Comparison of ENCODE assay signal across 19 mouse cellular contexts in the genomic region with DNA sequence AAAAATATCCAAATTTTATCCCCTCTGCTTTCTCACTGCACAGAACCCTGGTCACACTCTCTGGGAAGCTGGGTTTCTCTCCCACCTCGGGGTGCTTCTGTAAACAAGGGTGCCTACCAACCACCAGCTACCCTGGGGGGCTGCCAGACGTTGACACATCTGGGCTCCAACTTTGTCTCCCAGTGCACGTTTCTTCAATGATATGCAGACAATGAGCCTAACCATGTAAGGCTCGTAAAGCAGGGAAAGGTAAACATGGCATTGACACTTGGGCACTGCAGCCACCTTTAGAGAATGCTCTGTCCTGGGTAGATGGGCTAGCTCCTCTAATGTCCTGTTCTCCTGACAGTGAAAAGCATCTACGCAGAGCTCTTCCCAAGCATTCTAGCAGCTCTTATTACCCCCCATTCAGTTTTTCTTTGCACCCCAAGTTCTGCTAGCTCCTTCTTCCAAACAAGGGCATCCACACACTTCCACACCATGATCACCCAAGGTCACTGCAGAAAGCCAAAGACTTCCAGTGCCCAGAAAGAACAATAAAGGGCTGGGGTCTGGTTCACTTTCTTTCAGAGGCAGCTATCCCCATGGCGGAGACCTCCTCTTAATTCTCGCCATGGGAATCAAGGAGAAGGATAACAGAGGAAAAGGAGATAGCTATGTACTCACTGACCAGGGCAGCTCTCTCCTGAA. TPM values are rescaled to one million over a fixed set of nuclear protein-coding genes. Genes with fewer than 3 reads are reported as not detected.
A peak's percentile ranks its signal among the peaks of the same experiment; 100 is the strongest.
DNase-seq lines count a peak whose midpoint lies in the region; ATAC-seq and TF ChIP-seq lines count a peak whose summit lies in the region.
"Had no signal": no experiment of that assay in that cellular context is flagged by ENCODE, and none has a peak within 500 bp of the region (broad histone marks: within the 10 kb centered on the region; RNA-seq: fewer than 3 reads in every experiment).

No protein-coding gene starts in this region.

- DNase-seq in forebrain, embryonic 10.5 days (ENCODE audit: extremely low spot score, low spot score), result peak; percentile 18
- DNase-seq in G1E (ENCODE audit: low spot score), result no peak
- no peak for DNase-seq in right cerebral cortex, postnatal 36 days (ENCODE audit: low spot score in 2 of 2)
- no peak for DNase-seq in right cerebral cortex, postnatal 14 days
- no peak for DNase-seq in layer of hippocampus, postnatal 36 days
- DNase-seq: cerebellum, postnatal 10 days; lung, adult 18-20 months; lung, postnatal 4 days; right cerebral cortex, postnatal 25 days had no signal

- H3K9ac ChIP-seq in forebrain, embryonic 12.5 days, result no peak overlapping the region
- peak overlapping the region; percentile 46; the same call in 1 of the 2 replicates for H3K9ac ChIP-seq in hindbrain, embryonic 13.5 days
- H3K9ac ChIP-seq in midbrain, embryonic 12.5 days (replicated peaks), result peak overlapping the region; percentile 57
- H3K9ac ChIP-seq: heart, embryonic 15.5 days; intestine, embryonic 15.5 days; limb, embryonic 15.5 days had no signal

- WGBS in forebrain, embryonic 10.5 days, result 3% methylated on average over 7 of the region's 7 CpGs
- WGBS in forebrain, embryonic 12.5 days, result 4% methylated on average over 7 of the region's 7 CpGs
- 2% methylated on average over 7 of the region's 7 CpGs for whole genome bisulfite sequencing in hindbrain, embryonic 13.5 days
- 5% methylated on average over 7 of the region's 7 CpGs for WGBS in midbrain, embryonic 12.5 days

- H3K4me1 ChIP-seq in forebrain, embryonic 10.5 days, result peaks cover 45% of the 10 kb centered on the region
- H3K4me1 ChIP-seq in forebrain, embryonic 12.5 days, result peaks cover 25% of the 10 kb centered on the region
- H3K4me1 ChIP-seq in G1E (ENCODE audit: insufficient read depth, low read depth, low read length), result peaks cover 74% of the 10 kb centered on the region
- H3K4me1 ChIP-seq in hindbrain, embryonic 13.5 days (replicated peaks), result peaks cover 20% of the 10 kb centered on the region
- H3K4me1 ChIP-seq in midbrain, embryonic 12.5 days, result peaks cover 21% of the 10 kb centered on the region

- H3K27ac ChIP-seq in forebrain, embryonic 10.5 days, result no peak overlapping the region
- no peak overlapping the region for H3K27ac ChIP-seq in forebrain, embryonic 12.5 days
- H3K27ac ChIP-seq in hindbrain, embryonic 13.5 days, result peak overlapping the region; percentile 24
- H3K27ac ChIP-seq in midbrain, embryonic 12.5 days (replicated peaks), result peak overlapping the region; percentile 60
- H3K27ac ChIP-seq: heart, embryonic 15.5 days; intestine, embryonic 15.5 days; layer of hippocampus, adult 2 months; limb, embryonic 15.5 days had no signal

- peaks cover 98% of the 10 kb centered on the region for H3K27me3 ChIP-seq in forebrain, embryonic 10.5 days (ENCODE audit: poor library complexity, severe bottlenecking)
- peaks cover 95% of the 10 kb centered on the region for H3K27me3 ChIP-seq in forebrain, embryonic 12.5 days
- H3K27me3 ChIP-seq in G1E (ENCODE audit: insufficient read depth, low read length), result peaks cover 31% of the 10 kb centered on the region
- H3K27me3 ChIP-seq in hindbrain, embryonic 13.5 days, result peaks cover 92% of the 10 kb centered on the region
- H3K27me3 ChIP-seq in midbrain, embryonic 12.5 days, result peaks cover 97% of the 10 kb centered on the region
- H3K27me3 ChIP-seq: CH12.LX had no signal

- H3K36me3 ChIP-seq in forebrain, embryonic 10.5 days (replicated peaks), result no peaks in the 10 kb centered on the region
- H3K36me3 ChIP-seq in forebrain, embryonic 12.5 days (replicated peaks), result no peaks in the 10 kb centered on the region
- H3K36me3 ChIP-seq in G1E (replicated peaks), result peaks cover 37% of the 10 kb centered on the region
- no peaks in the 10 kb centered on the region for H3K36me3 ChIP-seq in hindbrain, embryonic 13.5 days
- H3K36me3 ChIP-seq in midbrain, embryonic 12.5 days, result no peaks in the 10 kb centered on the region
- H3K36me3 ChIP-seq: heart, embryonic 15.5 days; intestine, embryonic 15.5 days; limb, embryonic 15.5 days had no signal

- no peak for ATAC-seq in forebrain, embryonic 12.5 days (ENCODE audit: low FRiP score)
- no peak for ATAC-seq in G1E (ENCODE audit: extremely low read depth, insufficient number of reproducible peaks, low FRiP score, poor library complexity, severe bottlenecking)
- ATAC-seq in hindbrain, embryonic 13.5 days (ENCODE audit: low FRiP score), result no peak
- ATAC-seq in midbrain, embryonic 12.5 days (ENCODE audit: low FRiP score, low read depth), result no peak
- ATAC-seq: intestine, embryonic 15.5 days had no signal

- no peak overlapping the region for H3K4me3 ChIP-seq in forebrain, embryonic 10.5 days
- no peak overlapping the region for H3K4me3 ChIP-seq in forebrain, embryonic 12.5 days (replicated peaks)
- H3K4me3 ChIP-seq in G1E (ENCODE audit: low read depth, low read length), result peak overlapping the region; percentile 67
- peak overlapping the region; percentile 41 for H3K4me3 ChIP-seq in hindbrain, embryonic 13.5 days
- peak overlapping the region; percentile 51 for H3K4me3 ChIP-seq in midbrain, embryonic 12.5 days
- H3K4me3 ChIP-seq: heart, embryonic 15.5 days; intestine, embryonic 15.5 days; layer of hippocampus, adult 2 months; limb, embryonic 15.5 days had no signal

- H3K4me2 ChIP-seq in forebrain, embryonic 12.5 days, result no peak overlapping the region
- H3K4me2 ChIP-seq in hindbrain, embryonic 13.5 days, result peak overlapping the region; percentile 61; the same call in 1 of the 2 replicates
- no peak overlapping the region for H3K4me2 ChIP-seq in midbrain, embryonic 12.5 days (replicated peaks)
- H3K4me2 ChIP-seq: heart, embryonic 15.5 days; intestine, embryonic 15.5 days; limb, embryonic 15.5 days had no signal

- H3K9me3 ChIP-seq in forebrain, embryonic 10.5 days, result no peaks in the 10 kb centered on the region
- no peaks in the 10 kb centered on the region for H3K9me3 ChIP-seq in forebrain, embryonic 12.5 days
- peaks cover 9% of the 10 kb centered on the region for H3K9me3 ChIP-seq in G1E (replicated peaks)
- H3K9me3 ChIP-seq in hindbrain, embryonic 13.5 days, result no peaks in the 10 kb centered on the region
- no peaks in the 10 kb centered on the region for H3K9me3 ChIP-seq in midbrain, embryonic 12.5 days
- H3K9me3 ChIP-seq: heart, embryonic 15.5 days; intestine, embryonic 15.5 days; limb, embryonic 15.5 days had no signal

- TF ChIP-seq CTCF in G1E (IDR thresholded peaks at IDR 0.05; ENCODE audit: low read depth, low read length), result no peak

RNA-seq across cellular contexts. Expression of a gene that starts 2.3 kb away (rescaled TPM):
- polyA plus RNA-seq in forebrain, embryonic 10.5 days (2016; fragmentation: Nextera tagmentation; extraction: Ambion mirVana), result 0.54 TPM in 1 of 2 replicates, not detected in the other
- polyA plus RNA-seq in forebrain, embryonic 12.5 days (2016; fragmentation: Nextera tagmentation; extraction: Ambion mirVana), result 0.50 TPM in 1 of 2 replicates, not detected in the other
- total RNA-seq in G1E (2014; fragmentation: Nextera tagmentation), result 12.2 and 13.6 TPM in 2 replicates
- total RNA-seq in G1E (2017), result 3.9 and 5.0 TPM in 2 replicates
- 2.9 and 4.9 TPM in 2 replicates for polyA plus RNA-seq in G1E (2012)
- 1.4 and 2.7 TPM in 2 replicates for polyA plus RNA-seq in hindbrain, embryonic 13.5 days (2015; fragmentation: Nextera tagmentation; extraction: Ambion mirVana)
- polyA plus RNA-seq in midbrain, embryonic 12.5 days (2016; fragmentation: Nextera tagmentation; extraction: Ambion mirVana), result 3.0 and 3.5 TPM in 2 replicates
- total RNA-seq in layer of hippocampus, postnatal 36 days (2021), result not detected
- total RNA-seq: granulocyte monocyte progenitor cell, adult 5-6 weeks; layer of hippocampus, adult 2 months; left cerebral cortex, postnatal 10 days had no signal
- polyA plus RNA-seq: heart, embryonic 15.5 days; intestine, embryonic 15.5 days; limb, embryonic 15.5 days had no signal

RNA-seq across cellular contexts. Expression of a gene that starts 2.8 kb away (rescaled TPM):
- 4.2 and 7.3 TPM in 2 replicates for polyA plus RNA-seq in forebrain, embryonic 10.5 days (2016; fragmentation: Nextera tagmentation; extraction: Ambion mirVana)
- polyA plus RNA-seq in forebrain, embryonic 12.5 days (2016; fragmentation: Nextera tagmentation; extraction: Ambion mirVana), result 3.2 and 10.9 TPM in 2 replicates
- 13.5 and 19.2 TPM in 2 replicates for total RNA-seq in G1E (2014; fragmentation: Nextera tagmentation)
- total RNA-seq in G1E (2017), result 1.9 TPM in 2 replicates
- 17.8 and 18.4 TPM in 2 replicates for polyA plus RNA-seq in G1E (2012)
- polyA plus RNA-seq in hindbrain, embryonic 13.5 days (2015; fragmentation: Nextera tagmentation; extraction: Ambion mirVana), result 32.3 and 59.4 TPM in 2 replicates
- polyA plus RNA-seq in midbrain, embryonic 12.5 days (2016; fragmentation: Nextera tagmentation; extraction: Ambion mirVana), result 77.4 and 84.2 TPM in 2 replicates
- under 1 TPM in 1 of 2 experiments, not detected in 1; 0.15 TPM for total RNA-seq in layer of hippocampus, postnatal 36 days (2021)
- total RNA-seq: granulocyte monocyte progenitor cell, adult 5-6 weeks; layer of hippocampus, adult 2 months had no signal

RNA-seq across cellular contexts. Expression of a gene that starts 6.0 kb away (rescaled TPM):
- 0.42 and 0.50 TPM in 2 replicates for polyA plus RNA-seq in forebrain, embryonic 10.5 days (2016; fragmentation: Nextera tagmentation; extraction: Ambion mirVana)
- 0.45 TPM in 1 of 2 replicates, not detected in the other for polyA plus RNA-seq in forebrain, embryonic 12.5 days (2016; fragmentation: Nextera tagmentation; extraction: Ambion mirVana)
- total RNA-seq in G1E (2014; fragmentation: Nextera tagmentation) (not detected in 2 replicates), G1E (2017) (not detected in 2 replicates)
- not detected in 2 replicates for polyA plus RNA-seq in G1E (2012)
- polyA plus RNA-seq in hindbrain, embryonic 13.5 days (2015; fragmentation: Nextera tagmentation; extraction: Ambion mirVana), result 1.1 and 2.5 TPM in 2 replicates
- 3.0 and 5.3 TPM in 2 replicates for polyA plus RNA-seq in midbrain, embryonic 12.5 days (2016; fragmentation: Nextera tagmentation; extraction: Ambion mirVana)
- total RNA-seq in layer of hippocampus, postnatal 36 days (2021), result not detected
- total RNA-seq: CH12.LX; granulocyte monocyte progenitor cell, adult 5-6 weeks; layer of hippocampus, adult 2 months; left cerebral cortex, postnatal 10 days had no signal
- polyA plus RNA-seq: intestine, embryonic 15.5 days; limb, embryonic 15.5 days had no signal

Comparison
In these comparisons a context has a peak if more than half of its experiments do, and no peak if none do; other contexts are left out.
1. H3K27ac ChIP-seq: peak in hindbrain, embryonic 13.5 days (single experiment) and midbrain, embryonic 12.5 days (single experiment); none in forebrain, embryonic 10.5 days (single experiment) and forebrain, embryonic 12.5 days (single experiment).
2. H3K4me3 ChIP-seq: peak in G1E (single experiment), hindbrain, embryonic 13.5 days (single experiment) and midbrain, embryonic 12.5 days (single experiment); none in forebrain, embryonic 10.5 days (single experiment) and forebrain, embryonic 12.5 days (single experiment).